Comparison of ENCODE assay signal across 23 mouse cellular contexts in the genomic region with DNA sequence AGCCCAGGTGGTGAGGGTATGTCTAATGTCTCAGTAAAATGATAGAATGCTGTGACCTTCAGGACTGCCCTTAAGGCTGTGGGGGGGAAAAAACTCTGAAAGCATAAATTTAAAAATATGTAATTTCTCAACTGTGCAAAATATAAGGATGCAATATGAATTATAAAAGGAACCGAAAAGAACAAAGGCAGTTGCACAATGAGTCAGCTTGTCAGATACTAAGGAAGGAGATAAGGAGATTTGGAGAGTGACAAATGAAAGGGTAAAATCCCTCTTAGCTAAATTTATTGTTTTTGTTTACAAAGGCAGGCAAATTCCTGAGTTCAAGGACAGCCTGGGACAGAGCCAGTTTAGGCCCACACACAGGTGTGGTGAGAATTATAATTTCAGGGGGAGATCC.
"Had no signal": no experiment of that assay in that cellular context is flagged by ENCODE, and none has a peak within 500 bp of the region (broad histone marks: within the 10 kb centered on the region; RNA-seq: fewer than 3 reads in every experiment).

No protein-coding gene starts in this region.

- H3K27me3 ChIP-seq: liver, embryonic 15.5 days; lung, embryonic 15.5 days; midbrain, embryonic 12.5 days; neural tube, embryonic 13.5 days; neural tube, embryonic 15.5 days; stomach, embryonic 15.5 days had no signal

- H3K9ac ChIP-seq: liver, embryonic 15.5 days; liver, postnatal 0 days; lung, embryonic 15.5 days; midbrain, embryonic 12.5 days; neural tube, embryonic 13.5 days; neural tube, embryonic 15.5 days; stomach, embryonic 15.5 days had no signal

- H3K4me1 ChIP-seq: liver, embryonic 15.5 days; lung, embryonic 15.5 days; midbrain, embryonic 10.5 days; midbrain, embryonic 12.5 days; neural tube, embryonic 13.5 days; neural tube, embryonic 15.5 days; stomach, embryonic 15.5 days had no signal

- H3K4me2 ChIP-seq: liver, embryonic 15.5 days; lung, embryonic 15.5 days; midbrain, embryonic 12.5 days; neural tube, embryonic 13.5 days; neural tube, embryonic 15.5 days; stomach, embryonic 15.5 days had no signal

- ATAC-seq: liver, postnatal 0 days; midbrain, embryonic 16.5 days had no signal

- H3K27ac ChIP-seq: liver, embryonic 15.5 days; lung, embryonic 15.5 days; midbrain, embryonic 10.5 days; midbrain, embryonic 12.5 days; neural tube, embryonic 13.5 days; neural tube, embryonic 15.5 days; stomach, embryonic 15.5 days; stomach, postnatal 0 days had no signal

- H3K9me3 ChIP-seq: liver, embryonic 15.5 days; lung, embryonic 15.5 days; midbrain, embryonic 10.5 days; midbrain, embryonic 12.5 days; neural tube, embryonic 13.5 days; neural tube, embryonic 15.5 days; stomach, embryonic 15.5 days had no signal

- H3K36me3 ChIP-seq: liver, embryonic 15.5 days; lung, embryonic 15.5 days; midbrain, embryonic 10.5 days; midbrain, embryonic 12.5 days; neural tube, embryonic 13.5 days; neural tube, embryonic 15.5 days; stomach, embryonic 15.5 days had no signal

- DNase-seq: liver, postnatal 0 days; lung, adult 2 months; lung, postnatal 10 days; lung, postnatal 4 days; midbrain, embryonic 14.5 days; retina, postnatal 1 day; right cerebral cortex, adult 18-20 months; right cerebral cortex, postnatal 25 days; right cerebral cortex, postnatal 4 days; spleen, adult 18-20 months; thymus, adult 2 months; thymus, postnatal 25 days; thymus, postnatal 4 days had no signal

- H3K4me3 ChIP-seq: liver, embryonic 15.5 days; lung, embryonic 15.5 days; midbrain, embryonic 10.5 days; midbrain, embryonic 12.5 days; myocyte; neural tube, embryonic 13.5 days; neural tube, embryonic 15.5 days; stomach, embryonic 15.5 days had no signal
